Mouse (Mus musculus) neural tube, embryonic 12.5 days (tissue): ENCODE results near the gene Gm4881. TPM values are rescaled to one million over a fixed set of nuclear protein-coding genes. Genes with fewer than 3 reads are reported as not detected.

Source experiments
- ATAC-seq: fragments of 200-750 bp; cut with Nextera tagmentation; 2 replicates; pipeline ENCODE4 v1.8.0; 2017; ENCODE audit warnings: low read depth, mild to moderate bottlenecking, moderate TSS enrichment, moderate library complexity; ENCODE audit not compliant: low FRiP score
- H3K27ac ChIP-seq: fragments of 300-500 bp; sonication (generic); 2 replicates; pipeline ENCODE4 v1.5.1; 2016
- H3K27me3 ChIP-seq: fragments of 300-500 bp; sonication (generic); replicated peaks from 2 replicates; pipeline ENCODE4 v1.6.1; 2016; ENCODE audit warnings: mild to moderate bottlenecking
- H3K36me3 ChIP-seq: fragments of 300-500 bp; sonication (generic); 2 replicates; pipeline ENCODE4 v1.6.1; 2016; ENCODE audit warnings: mild to moderate bottlenecking
- H3K4me1 ChIP-seq: fragments of 300-500 bp; sonication (generic); 2 replicates; pipeline ENCODE4 v1.6.1; 2016
- H3K4me2 ChIP-seq: fragments of 300-500 bp; sonication (generic); replicated peaks from 2 replicates; pipeline ENCODE4 v1.6.1; 2016; ENCODE audit warnings: mild to moderate bottlenecking
- H3K4me3 ChIP-seq: fragments of 300-500 bp; sonication (generic); 2 replicates; pipeline ENCODE4 v1.5.1; 2016
- H3K9ac ChIP-seq: fragments of 300-500 bp; sonication (generic); 2 replicates; pipeline ENCODE4 v1.6.1; 2016; ENCODE audit warnings: mild to moderate bottlenecking
- H3K9me3 ChIP-seq: fragments of 300-500 bp; sonication (generic); 2 replicates; pipeline ENCODE4 v1.6.1; 2016; ENCODE audit warnings: mild to moderate bottlenecking
- WGBS: fragments of 180-500 bp; shearing (Covaris S2); methylation state at CpG from one replicate; pipeline ENCODE4 v1.1.7; 2016; 5-methylcytosine and 5-hydroxymethylcytosine counted together
- polyA plus RNA-seq: library from polyadenylated mRNA; unstranded; fragments of >200 nt; fragmentation: Nextera tagmentation; extraction: Ambion mirVana; gene quantifications from 2 replicates; pipeline ENCODE4 v1.2.1, GENCODE M21; 2016

Gm4881 gene
- 0.75 and 0.84 TPM in 2 replicates for polyA plus RNA-seq

DNA sequence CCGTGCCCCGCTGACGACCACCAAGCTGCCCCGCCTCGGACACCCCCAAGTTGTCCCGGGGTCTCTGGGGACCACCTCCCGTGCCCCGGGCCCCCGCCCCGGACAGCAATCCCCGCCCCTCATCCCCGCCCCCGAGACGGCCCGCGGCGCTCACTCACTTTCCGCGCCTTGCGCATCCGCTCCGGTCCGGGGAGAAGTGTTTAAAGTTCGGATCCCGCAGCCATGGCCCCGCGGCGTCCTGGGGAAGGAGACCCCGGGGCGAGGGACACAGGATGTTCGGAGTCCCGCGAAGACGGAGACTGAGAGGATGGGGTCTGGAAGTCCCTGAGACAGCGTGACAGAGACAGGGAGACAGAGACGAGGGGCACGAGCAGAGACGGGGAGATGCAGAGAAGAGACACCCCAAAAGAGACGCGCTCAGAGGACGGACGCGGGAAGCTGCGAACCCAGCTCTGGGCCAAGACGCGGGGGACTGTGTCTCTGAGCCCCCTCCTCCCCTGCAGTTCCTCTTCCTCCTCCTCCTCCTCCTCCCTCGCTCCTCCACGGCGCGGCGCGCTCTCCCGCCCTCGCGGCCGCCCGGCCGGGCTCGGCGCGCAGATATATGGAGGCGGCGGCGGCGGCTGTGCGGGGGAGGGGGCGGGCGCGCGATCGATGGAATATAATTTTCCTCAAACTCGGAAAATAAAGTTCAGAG is at the start of gene Gm4881:
Gene Gm4881, minus strand, starts transcription at position 238 of the 694 bp plus-strand sequence.
- Histone ChIP-seq H3K27me3 (peaks cover 97% of the 10 kb centered on the region), H3K4me1 (peaks cover 23% of the 10 kb centered on the region), H3K4me3 (peak within 1 kb of the TSS; percentile 25), H3K9me3 (no peaks in the 10 kb centered on the region), H3K9ac (peak within 1 kb of the TSS; percentile 29; the same call in 1 of the 2 replicates), H3K36me3 (no peaks in the 10 kb centered on the region), H3K27ac (no peak within 1 kb of the TSS), H3K4me2 (peak within 1 kb of the TSS; percentile 63)
- under 1% methylated on average over 72 of the region's 72 CpGs for WGBS
- no peak for ATAC-seq

DNA sequence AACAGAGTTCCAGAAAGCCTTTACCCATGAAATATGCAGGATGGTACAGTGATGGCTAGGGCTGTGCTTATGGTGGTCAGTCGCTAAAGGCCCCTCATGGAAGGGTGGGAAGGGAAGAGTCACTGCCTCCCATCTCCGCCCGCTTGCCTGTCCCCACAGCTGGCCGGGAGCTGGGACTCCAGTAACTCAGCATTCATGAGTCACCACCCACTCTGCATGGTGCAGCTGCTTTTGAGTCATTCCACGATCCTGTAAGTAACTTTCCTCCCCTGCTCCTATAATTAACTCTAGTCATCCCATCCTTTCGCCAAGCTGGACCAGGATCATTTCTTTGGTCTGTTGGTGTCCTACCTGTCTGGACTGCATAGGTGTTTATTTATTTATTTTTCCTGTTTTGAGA is 48.8 kb upstream of the Gm4881 start:
- Histone ChIP-seq H3K27ac (no peak overlapping the region), H3K36me3 (peaks cover 76% of the 10 kb centered on the region), H3K4me2 (no peak overlapping the region), H3K4me3 (no peak overlapping the region), H3K4me1 (no peaks in the 10 kb centered on the region), H3K9me3 (no peaks in the 10 kb centered on the region), H3K27me3 (0 out of 2 replicates have a peak, but pooled peaks cover 2% of the 10 kb centered on the region), H3K9ac (no peak overlapping the region)
- WGBS = 78% methylated on average over 6 of the region's 6 CpGs
- ATAC-seq = no peak

DNA sequence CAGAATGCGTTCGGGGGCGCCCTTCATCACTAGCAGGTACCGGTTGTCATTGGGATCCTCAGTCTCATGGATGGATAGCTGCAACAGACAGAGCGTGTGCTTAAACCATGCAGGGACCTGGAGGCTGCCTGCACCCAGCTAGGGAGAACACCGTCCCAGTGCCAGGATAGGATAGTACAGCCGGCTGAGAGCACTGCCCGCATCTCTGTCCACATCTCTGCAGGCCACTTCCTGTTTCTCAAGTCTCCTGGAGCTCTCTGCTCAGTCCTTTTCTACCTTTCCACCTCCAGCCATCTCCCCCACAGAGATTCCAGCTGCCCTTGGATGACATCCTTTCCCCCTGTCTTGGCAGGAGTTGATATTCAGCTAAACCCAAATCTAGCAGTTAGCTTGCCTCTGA is 46.2 kb upstream of the Gm4881 start:
- ATAC-seq = no peak
- no peak overlapping the region for H3K27ac ChIP-seq
- WGBS = 92% methylated on average over 8 of the region's 8 CpGs
- H3K27me3 ChIP-seq = 0 out of 2 replicates have a peak, but pooled peaks cover 2% of the 10 kb centered on the region
- H3K4me2 ChIP-seq = no peak overlapping the region
- H3K9me3 ChIP-seq = no peaks in the 10 kb centered on the region
- peaks cover 77% of the 10 kb centered on the region for H3K36me3 ChIP-seq
- no peak overlapping the region for H3K9ac ChIP-seq
- no peak overlapping the region for H3K4me3 ChIP-seq
- no peaks in the 10 kb centered on the region for H3K4me1 ChIP-seq

DNA sequence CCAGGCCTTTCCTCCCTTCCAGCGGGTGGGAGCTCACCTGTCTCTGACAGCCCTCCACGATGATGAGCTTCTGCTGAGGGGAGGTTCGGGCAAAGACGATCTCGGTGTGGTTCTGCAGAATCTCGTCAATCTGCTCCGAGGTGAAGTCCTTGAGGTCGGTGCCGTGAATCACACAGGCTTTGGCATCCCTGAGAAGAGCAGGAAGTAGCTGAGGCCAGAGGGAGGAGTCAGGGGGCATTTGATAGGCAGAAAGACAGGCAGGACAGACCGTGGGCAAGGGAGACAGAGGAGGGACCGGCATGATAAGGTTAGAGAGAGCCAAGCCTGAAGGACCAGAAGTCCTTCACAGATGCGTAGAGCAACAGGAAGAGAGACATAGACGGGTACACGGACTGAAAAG is 43.6 kb upstream of the Gm4881 start:
- H3K9me3 ChIP-seq = no peaks in the 10 kb centered on the region
- 88% methylated on average over 14 of the region's 14 CpGs for WGBS

DNA sequence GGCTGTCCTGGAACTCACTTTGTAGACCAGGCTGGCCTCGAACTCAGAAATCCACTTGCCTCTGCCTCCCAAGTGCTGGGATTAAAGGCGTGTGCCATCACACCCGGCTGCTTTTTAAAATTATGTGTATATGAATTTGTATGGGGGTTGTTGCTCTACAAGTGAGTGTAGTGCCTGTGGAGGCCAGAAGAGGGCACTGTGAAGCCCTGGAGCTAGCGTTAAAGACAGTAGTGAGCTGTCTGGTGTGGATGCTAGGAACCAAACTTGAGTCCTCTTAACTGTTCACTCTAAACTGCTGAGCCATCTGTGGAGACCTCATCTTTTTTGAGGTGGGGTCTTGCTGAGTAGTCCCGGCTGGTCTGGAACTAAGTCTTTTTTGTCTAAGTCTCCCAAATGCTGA is 41.5 kb upstream of the Gm4881 start:
- H3K4me3 ChIP-seq = no peak overlapping the region
- no peak overlapping the region for H3K9ac ChIP-seq
- H3K4me1 ChIP-seq = no peaks in the 10 kb centered on the region
- H3K36me3 ChIP-seq = peaks cover 74% of the 10 kb centered on the region
- no peak overlapping the region for H3K27ac ChIP-seq
- no peak for ATAC-seq
- H3K9me3 ChIP-seq = no peaks in the 10 kb centered on the region
- H3K4me2 ChIP-seq = no peak overlapping the region
- no peaks in the 10 kb centered on the region; the same call in 1 of the 2 replicates for H3K27me3 ChIP-seq
- whole genome bisulfite sequencing = 70% methylated on average over 5 of the region's 5 CpGs

More for the DNA sequence above, 43.6 kb upstream of the Gm4881 start:
- Histone ChIP-seq H3K4me2 (no peak overlapping the region), H3K4me1 (no peaks in the 10 kb centered on the region), H3K27ac (no peak overlapping the region), H3K27me3 (no peaks in the 10 kb centered on the region), H3K4me3 (no peak overlapping the region), H3K9ac (no peak overlapping the region), H3K36me3 (peaks cover 69% of the 10 kb centered on the region)
- ATAC-seq = no peak

DNA sequence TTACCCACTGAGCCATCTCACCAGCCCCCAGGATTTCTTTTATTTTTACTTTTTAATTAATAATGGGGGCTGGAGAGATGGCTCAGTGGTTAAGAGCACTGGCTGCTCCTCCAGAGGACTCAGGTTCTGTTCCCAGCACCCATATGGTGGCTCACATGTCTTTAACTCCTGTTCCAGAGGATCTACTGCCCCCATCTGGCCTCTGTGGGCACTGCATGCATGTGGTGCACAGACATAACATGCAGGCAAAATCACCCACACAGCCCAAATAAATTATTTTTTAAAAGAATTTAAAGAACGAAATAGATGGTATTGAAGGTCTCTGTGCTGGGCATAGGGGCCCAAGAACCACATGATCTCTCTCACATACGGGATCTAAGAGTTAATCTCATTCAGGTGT is 40.0 kb upstream of the Gm4881 start:
- WGBS = 90% methylated on average over 2 of the region's 2 CpGs
- H3K9me3 ChIP-seq = no peaks in the 10 kb centered on the region
- no peak overlapping the region for H3K9ac ChIP-seq
- no peaks in the 10 kb centered on the region for H3K4me1 ChIP-seq
- ATAC-seq = no peak
- no peak overlapping the region for H3K4me3 ChIP-seq
- H3K27ac ChIP-seq = no peak overlapping the region
- H3K27me3 ChIP-seq = no peaks in the 10 kb centered on the region; the same call in 1 of the 2 replicates
- no peak overlapping the region for H3K4me2 ChIP-seq
- peaks cover 74% of the 10 kb centered on the region for H3K36me3 ChIP-seq

DNA sequence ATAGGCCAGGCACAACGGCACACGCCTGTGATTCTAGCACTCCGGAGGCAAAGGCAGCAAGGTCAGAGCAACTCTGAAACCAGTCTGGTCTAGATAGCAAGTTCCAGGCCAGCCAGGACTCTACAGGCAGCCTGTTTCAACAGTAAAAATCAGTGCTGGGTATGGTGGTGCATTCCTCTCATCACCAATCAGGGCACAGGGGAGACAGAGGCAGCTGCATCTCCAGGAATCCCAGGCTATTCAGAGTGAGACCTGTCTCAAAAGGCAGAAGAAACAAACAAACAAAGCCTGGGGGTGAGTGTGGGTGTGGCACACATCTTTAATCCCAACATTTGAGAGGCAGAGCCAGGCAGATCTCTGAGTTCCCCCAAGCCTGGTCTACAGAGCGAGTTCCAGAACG is 39.1 kb upstream of the Gm4881 start:
- H3K36me3 ChIP-seq = peaks cover 73% of the 10 kb centered on the region
- H3K9ac ChIP-seq = no peak overlapping the region
- no peak overlapping the region for H3K4me3 ChIP-seq
- H3K4me1 ChIP-seq = no peaks in the 10 kb centered on the region
- 89% methylated on average over 5 of the region's 5 CpGs for WGBS
- no peaks in the 10 kb centered on the region; the same call in 1 of the 2 replicates for H3K27me3 ChIP-seq
- no peak overlapping the region for H3K4me2 ChIP-seq
- no peaks in the 10 kb centered on the region for H3K9me3 ChIP-seq
- H3K27ac ChIP-seq = no peak overlapping the region
- no peak for ATAC-seq

DNA sequence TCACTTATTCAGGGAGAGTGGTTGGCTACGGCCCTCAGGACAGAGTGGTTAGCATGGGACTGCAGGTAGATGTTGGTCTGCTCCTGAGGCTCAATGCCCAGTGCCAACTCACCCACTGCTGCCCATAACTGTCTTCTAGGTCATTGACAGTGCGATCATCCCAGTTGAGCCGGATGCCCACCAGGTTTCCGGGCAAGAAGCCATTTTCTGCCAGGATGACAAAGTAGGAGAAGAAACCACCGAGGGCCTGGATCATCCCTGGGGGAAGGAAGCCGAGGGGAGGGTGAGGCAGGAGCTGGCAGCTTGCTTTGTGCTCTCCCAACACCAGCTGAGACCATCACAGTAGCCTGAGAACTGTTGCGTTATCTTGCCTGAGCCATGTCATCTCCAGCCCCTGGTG is 36.1 kb upstream of the Gm4881 start:
- no peak for ATAC-seq
- Histone ChIP-seq H3K4me2 (no peak overlapping the region), H3K4me3 (no peak overlapping the region), H3K9me3 (no peaks in the 10 kb centered on the region), H3K36me3 (peaks cover 58% of the 10 kb centered on the region), H3K4me1 (no peaks in the 10 kb centered on the region), H3K9ac (no peak overlapping the region), H3K27me3 (no peaks in the 10 kb centered on the region; the same call in 1 of the 2 replicates), H3K27ac (no peak overlapping the region)
- 83% methylated on average over 7 of the region's 7 CpGs for WGBS

DNA sequence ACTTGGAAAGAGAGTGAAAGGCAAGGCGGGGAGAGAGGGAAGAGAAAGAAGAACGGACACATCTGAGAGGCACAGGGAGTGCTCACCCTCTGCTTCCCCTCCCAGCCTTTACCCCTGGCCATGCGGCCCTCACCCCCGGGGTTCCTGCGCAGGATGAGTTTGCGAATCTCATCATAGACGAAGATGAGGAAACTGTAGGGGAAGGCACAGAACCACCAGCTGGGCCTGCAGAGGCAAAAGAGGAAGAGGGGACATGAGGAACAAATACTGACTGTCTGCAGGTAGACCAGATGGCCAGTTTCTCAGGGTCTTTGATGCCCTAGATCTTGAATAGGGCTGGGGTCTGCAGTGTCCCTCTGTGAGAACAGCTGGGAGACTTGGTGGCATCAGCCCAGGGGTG is 34.5 kb upstream of the Gm4881 start:
- H3K27ac ChIP-seq = no peak overlapping the region; the same call in 1 of the 2 replicates
- ATAC-seq = no peak
- no peaks in the 10 kb centered on the region; the same call in 1 of the 2 replicates for H3K27me3 ChIP-seq
- WGBS = 82% methylated on average over 7 of the region's 7 CpGs
- no peak overlapping the region for H3K9ac ChIP-seq
- H3K4me1 ChIP-seq = no peaks in the 10 kb centered on the region
- H3K4me3 ChIP-seq = no peak overlapping the region
- no peaks in the 10 kb centered on the region for H3K9me3 ChIP-seq
- H3K4me2 ChIP-seq = no peak overlapping the region
- peaks cover 45% of the 10 kb centered on the region for H3K36me3 ChIP-seq

DNA sequence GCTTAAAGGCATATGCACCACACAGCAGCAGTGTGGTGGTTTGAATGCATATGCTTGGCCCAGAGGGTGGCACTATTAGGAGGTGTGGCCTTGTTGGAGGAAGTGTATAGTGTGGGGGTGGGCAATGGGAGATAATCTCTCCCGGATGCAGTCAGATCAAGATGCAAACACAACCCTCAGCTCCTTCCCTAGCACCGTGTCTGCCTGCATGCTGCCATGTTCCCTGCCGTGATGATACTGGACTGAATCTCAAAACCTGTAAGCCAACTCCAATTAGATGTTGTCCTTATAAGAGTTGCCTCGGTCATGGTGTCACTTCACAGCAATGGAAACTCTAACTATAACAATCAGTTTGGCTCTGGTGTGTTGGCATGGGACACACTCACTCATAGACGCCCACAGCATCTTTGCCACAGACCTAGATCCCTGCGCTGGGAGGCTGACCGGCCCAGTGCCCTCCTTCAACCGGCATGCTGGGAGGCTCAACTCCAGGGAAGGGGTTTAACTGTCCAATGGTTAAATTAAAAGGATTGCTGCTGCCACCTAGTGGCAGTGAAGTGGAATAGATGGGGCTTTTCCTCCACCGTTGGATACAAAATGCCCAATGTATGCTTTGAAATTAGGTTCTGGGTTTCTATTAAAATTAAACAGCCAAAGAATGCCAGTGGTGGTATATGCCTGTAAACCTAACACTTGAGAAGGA is 30.8 kb upstream of the Gm4881 start:
- no peak for ATAC-seq
- Histone ChIP-seq H3K4me1 (peaks cover 16% of the 10 kb centered on the region), H3K4me3 (no peak overlapping the region), H3K4me2 (no peak overlapping the region), H3K27me3 (no peaks in the 10 kb centered on the region), H3K36me3 (peaks cover 26% of the 10 kb centered on the region; the same call in 1 of the 2 replicates), H3K27ac (no peak overlapping the region), H3K9ac (no peak overlapping the region), H3K9me3 (no peaks in the 10 kb centered on the region)
- WGBS = 35% methylated on average over 9 of the region's 9 CpGs

DNA sequence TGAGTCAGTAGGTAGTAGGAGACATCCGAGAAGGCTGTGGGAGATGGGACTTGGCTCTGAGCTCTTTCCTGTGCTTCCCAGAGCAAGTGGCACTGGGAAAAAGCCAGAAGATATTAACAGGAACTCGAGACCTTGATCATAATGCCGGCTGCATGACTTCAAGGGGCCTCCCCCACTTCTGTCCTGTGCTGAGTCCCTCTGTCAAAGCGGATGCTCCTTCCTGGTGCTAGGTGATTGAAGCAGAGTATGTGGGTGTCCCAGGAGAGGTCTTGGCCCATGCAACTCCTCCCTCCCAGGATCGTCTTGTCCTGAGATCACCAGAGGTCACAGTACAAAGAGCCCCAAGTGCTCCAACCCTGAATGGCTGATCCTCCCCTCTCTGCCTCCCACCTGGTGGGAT is 29.6 kb upstream of the Gm4881 start:
- no peak overlapping the region for H3K27ac ChIP-seq
- no peak overlapping the region for H3K4me2 ChIP-seq
- H3K9ac ChIP-seq = no peak overlapping the region
- H3K36me3 ChIP-seq = peaks cover 21% of the 10 kb centered on the region; the same call in 1 of the 2 replicates
- H3K9me3 ChIP-seq = no peaks in the 10 kb centered on the region
- peaks cover 16% of the 10 kb centered on the region for H3K4me1 ChIP-seq
- H3K27me3 ChIP-seq = no peaks in the 10 kb centered on the region
- ATAC-seq = no peak
- no peak overlapping the region for H3K4me3 ChIP-seq
- WGBS = 74% methylated on average over 5 of the region's 5 CpGs

DNA sequence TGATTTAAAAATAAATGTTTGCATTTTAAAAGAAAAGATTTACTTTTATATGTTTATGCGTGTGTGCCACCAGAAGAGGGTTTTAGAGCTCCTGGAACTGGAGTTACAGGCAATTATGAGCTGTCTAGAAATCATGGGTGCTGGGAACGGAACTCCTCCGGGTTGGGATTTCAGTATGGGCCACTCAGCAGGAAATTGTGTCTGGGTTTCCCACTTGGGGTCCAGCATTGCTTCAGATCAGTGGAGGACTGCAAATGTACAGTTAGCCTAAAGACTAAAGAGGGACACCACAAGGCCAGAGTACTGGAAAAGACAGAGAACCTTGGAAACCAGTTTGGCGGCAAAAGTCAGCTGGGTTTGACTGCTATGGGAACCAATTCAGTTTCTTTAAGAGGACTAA is 28.9 kb upstream of the Gm4881 start:
- no peaks in the 10 kb centered on the region for H3K9me3 ChIP-seq
- peaks cover 14% of the 10 kb centered on the region; the same call in 1 of the 2 replicates for H3K36me3 ChIP-seq
- no peak overlapping the region for H3K9ac ChIP-seq
- H3K27me3 ChIP-seq = no peaks in the 10 kb centered on the region
- no peak overlapping the region for H3K27ac ChIP-seq
- WGBS = 84% methylated on average over 4 of the region's 4 CpGs
- H3K4me3 ChIP-seq = no peak overlapping the region
- no peak overlapping the region for H3K4me2 ChIP-seq
- ATAC-seq = no peak
- H3K4me1 ChIP-seq = peaks cover 16% of the 10 kb centered on the region
